Mouse (Mus musculus): ENCODE data around the gene Vps16. TPM values are rescaled to one million over a fixed set of nuclear protein-coding genes. Genes with fewer than 3 reads are reported as not detected.

Gene Vps16
- total and polyA plus RNA-seq, 3 experiments = 90.0 to 114 TPM; not detected in 1

GRCm38 (mm10) chr2:130491587-130491986 lies 67.4 kb downstream of the Vps16 start:
- H3K4me3 ChIP-seq (ENCODE audit: control insufficient read depth in 1 of 2, insufficient read depth in 1 of 2, low read depth in 2 of 2, low read length in 2 of 2) = no peak overlapping the region
- no peak for DNase-seq (ENCODE audit: low read depth, low spot score)
- TF ChIP-seq ETS1 (IDR thresholded peaks at IDR 0.05; ENCODE audit: low read depth, low read length) (no peak), KAT2A (conservative IDR thresholded peaks at IDR 0.05; ENCODE audit: low read depth, low read length) (no peak), NELFE (IDR thresholded peaks at IDR 0.05; ENCODE audit: low read depth, low read length) (no peak), ZC3H11A (IDR thresholded peaks at IDR 0.05; ENCODE audit: low read depth, low read length) (no peak), POLR2AphosphoS2 (IDR thresholded peaks at IDR 0.05; ENCODE audit: low read length) (no peak), CTCF (IDR thresholded peaks at IDR 0.05 in 2 of 3, conservative IDR thresholded peaks at IDR 0.05 in 1 of 3; ENCODE audit: control insufficient read depth in 1 of 3, insufficient read depth in 1 of 3, low read depth in 2 of 3, low read length in 3 of 3, poor library complexity in 1 of 3, severe bottlenecking in 1 of 3) (no peak), MYC (IDR thresholded peaks at IDR 0.05; ENCODE audit: low read depth, low read length) (no peak), POLR2AphosphoS5 (IDR thresholded peaks at IDR 0.05; ENCODE audit: borderline replicate concordance, low read depth, low read length) (no peak)
- peaks cover 0 to 6% of the 10 kb centered on the region in 2 experiments; a peak in 1 of 4 replicates for H3K36me3 ChIP-seq (ENCODE audit: control insufficient read depth in 1 of 2, insufficient read depth in 2 of 2, low read length in 2 of 2)
- H3K4me1 ChIP-seq (ENCODE audit: control insufficient read depth in 1 of 2, insufficient read depth in 2 of 2, low read length in 2 of 2) = peaks cover 0 to 7% of the 10 kb centered on the region in 2 experiments; a peak in 2 of 4 replicates
- H3K27ac ChIP-seq (ENCODE audit: control insufficient read depth, low read depth, low read length) = no peak overlapping the region
- peaks cover 3% of the 10 kb centered on the region for H3K79me2 ChIP-seq (ENCODE audit: control insufficient read depth, insufficient read depth, low read length, poor library complexity)
- no peaks in the 10 kb centered on the region for H3K9me3 ChIP-seq (replicated peaks; ENCODE audit: insufficient read depth, low read length)
- no peaks in the 10 kb centered on the region for H3K27me3 ChIP-seq (ENCODE audit: control insufficient read depth in 1 of 2, insufficient read depth in 2 of 2, low read length in 2 of 2)
- H3K9ac ChIP-seq (ENCODE audit: control insufficient read depth, low read depth, low read length, poor library complexity, severe bottlenecking) = no peak overlapping the region

Other genes starting within 250 kb of the Vps16 start
- 738 and 810 TPM in 2 replicates for gene Snrpb, start 244.9 kb upstream of the Vps16 start, total RNA-seq (2012; rRNA removed)
- gene Snrpb, start 244.9 kb upstream of the Vps16 start, polyA plus RNA-seq (2012; ENCODE audit: insufficient read depth in 1 of 2, insufficient read length in 2 of 2, low read depth in 1 of 2, low replicate concordance in 2 of 2, missing spikeins in 1 of 2) = 1,000 to 10,000 TPM in 1 of 2 experiments, 100 to 1,000 TPM in 1; 590 to 1,572 TPM
- not detected in 2 replicates for gene Tmc2, start 229.1 kb upstream of the Vps16 start, total RNA-seq (2012; rRNA removed)
- not detected for gene Tmc2, start 229.1 kb upstream of the Vps16 start, polyA plus RNA-seq (2012; ENCODE audit: insufficient read depth in 1 of 2, insufficient read length in 2 of 2, low read depth in 1 of 2, low replicate concordance in 2 of 2, missing spikeins in 1 of 2)
- gene Nop56, start 149.9 kb upstream of the Vps16 start, total RNA-seq (2012; rRNA removed) = 425 and 556 TPM in 2 replicates
- gene Nop56, start 149.9 kb upstream of the Vps16 start, polyA plus RNA-seq (2012; ENCODE audit: insufficient read depth in 1 of 2, insufficient read length in 2 of 2, low read depth in 1 of 2, low replicate concordance in 2 of 2, missing spikeins in 1 of 2) = 1,000 to 10,000 TPM in 1 of 2 experiments, 100 to 1,000 TPM in 1; 594 to 1,867 TPM
- gene Idh3b, start 139.8 kb upstream of the Vps16 start, total RNA-seq (2012; rRNA removed) = 205 and 210 TPM in 2 replicates
- gene Idh3b, start 139.8 kb upstream of the Vps16 start, polyA plus RNA-seq (2012; ENCODE audit: insufficient read depth in 1 of 2, insufficient read length in 2 of 2, low read depth in 1 of 2, low replicate concordance in 2 of 2, missing spikeins in 1 of 2) = 1,000 to 10,000 TPM in 1 of 2 experiments, 100 to 1,000 TPM in 1; 551 to 1,030 TPM
- 0.12 and 0.13 TPM in 2 replicates for gene Ebf4, start 129.2 kb upstream of the Vps16 start, total RNA-seq (2012; rRNA removed)
- under 1 TPM in 1 of 2 experiments, not detected in 1; 0.72 TPM for gene Ebf4, start 129.2 kb upstream of the Vps16 start, polyA plus RNA-seq (2012; ENCODE audit: insufficient read depth in 1 of 2, insufficient read length in 2 of 2, low read depth in 1 of 2, low replicate concordance in 2 of 2, missing spikeins in 1 of 2)
- 6.5 and 8.2 TPM in 2 replicates for gene Cpxm1, start 26.8 kb upstream of the Vps16 start, total RNA-seq (2012; rRNA removed)
- gene Cpxm1, start 26.8 kb upstream of the Vps16 start, polyA plus RNA-seq (2012; ENCODE audit: insufficient read depth in 1 of 2, insufficient read length in 2 of 2, low read depth in 1 of 2, low replicate concordance in 2 of 2, missing spikeins in 1 of 2) = 10 to 100 TPM in 1 of 2 experiments, not detected in 1; 10.7 TPM
- not detected in 2 replicates for gene Gm28372, start 19.1 kb upstream of the Vps16 start, total RNA-seq (2012; rRNA removed)
- gene Gm28372, start 19.1 kb upstream of the Vps16 start, polyA plus RNA-seq (2012; ENCODE audit: insufficient read depth in 1 of 2, insufficient read length in 2 of 2, low read depth in 1 of 2, low replicate concordance in 2 of 2, missing spikeins in 1 of 2) = not detected
- not detected in 2 replicates for gene 1700020A23Rik, start 19.1 kb upstream of the Vps16 start, total RNA-seq (2012; rRNA removed)
- gene 1700020A23Rik, start 19.1 kb upstream of the Vps16 start, polyA plus RNA-seq (2012; ENCODE audit: insufficient read depth in 1 of 2, insufficient read length in 2 of 2, low read depth in 1 of 2, low replicate concordance in 2 of 2, missing spikeins in 1 of 2) = not detected
- gene Tmem239, start 17.9 kb upstream of the Vps16 start, total RNA-seq (2012; rRNA removed) = not detected in 2 replicates
- under 1 TPM in 1 of 2 experiments, not detected in 1; 0.11 TPM for gene Tmem239, start 17.9 kb upstream of the Vps16 start, polyA plus RNA-seq (2012; ENCODE audit: insufficient read depth in 1 of 2, insufficient read length in 2 of 2, low read depth in 1 of 2, low replicate concordance in 2 of 2, missing spikeins in 1 of 2)
- 5.1 and 6.5 TPM in 2 replicates for gene Pced1a, start 362 bp downstream of the Vps16 start, total RNA-seq (2012; rRNA removed)
- 10 to 100 TPM in 1 of 2 experiments, not detected in 1; 13.7 TPM for gene Pced1a, start 362 bp downstream of the Vps16 start, polyA plus RNA-seq (2012; ENCODE audit: insufficient read depth in 1 of 2, insufficient read length in 2 of 2, low read depth in 1 of 2, low replicate concordance in 2 of 2, missing spikeins in 1 of 2)
- gene Ptpra, start 25.9 kb downstream of the Vps16 start, total RNA-seq (2012; rRNA removed) = 28.1 and 33.0 TPM in 2 replicates
- gene Ptpra, start 25.9 kb downstream of the Vps16 start, polyA plus RNA-seq (2012; ENCODE audit: insufficient read depth in 1 of 2, insufficient read length in 2 of 2, low read depth in 1 of 2, low replicate concordance in 2 of 2, missing spikeins in 1 of 2) = 10 to 100 TPM in 1 of 2 experiments, not detected in 1; 68.3 TPM
- gene Mrps26, start 139.4 kb downstream of the Vps16 start, total RNA-seq (2012; rRNA removed) = 108 and 121 TPM in 2 replicates
- 100 to 1,000 TPM in 1 of 2 experiments, not detected in 1; 154 TPM for gene Mrps26, start 139.4 kb downstream of the Vps16 start, polyA plus RNA-seq (2012; ENCODE audit: insufficient read depth in 1 of 2, insufficient read length in 2 of 2, low read depth in 1 of 2, low replicate concordance in 2 of 2, missing spikeins in 1 of 2)
- not detected in 2 replicates for gene Oxt, start 151.8 kb downstream of the Vps16 start, total RNA-seq (2012; rRNA removed)
- under 1 TPM in 1 of 2 experiments, not detected in 1; 0.14 TPM for gene Oxt, start 151.8 kb downstream of the Vps16 start, polyA plus RNA-seq (2012; ENCODE audit: insufficient read depth in 1 of 2, insufficient read length in 2 of 2, low read depth in 1 of 2, low replicate concordance in 2 of 2, missing spikeins in 1 of 2)
- gene Avp, start 158.2 kb downstream of the Vps16 start, total RNA-seq (2012; rRNA removed) = not detected in 2 replicates
- gene Avp, start 158.2 kb downstream of the Vps16 start, polyA plus RNA-seq (2012; ENCODE audit: insufficient read depth in 1 of 2, insufficient read length in 2 of 2, low read depth in 1 of 2, low replicate concordance in 2 of 2, missing spikeins in 1 of 2) = not detected
- gene Fastkd5, start 205.7 kb downstream of the Vps16 start, total RNA-seq (2012; rRNA removed) = 13.6 and 15.3 TPM in 2 replicates
- 10 to 100 TPM in 1 of 2 experiments, not detected in 1; 11.7 TPM for gene Fastkd5, start 205.7 kb downstream of the Vps16 start, polyA plus RNA-seq (2012; ENCODE audit: insufficient read depth in 1 of 2, insufficient read length in 2 of 2, low read depth in 1 of 2, low replicate concordance in 2 of 2, missing spikeins in 1 of 2)
- gene Ubox5, start 205.7 kb downstream of the Vps16 start, total RNA-seq (2012; rRNA removed) = 5.1 and 5.4 TPM in 2 replicates
- gene Ubox5, start 205.7 kb downstream of the Vps16 start, polyA plus RNA-seq (2012; ENCODE audit: insufficient read depth in 1 of 2, insufficient read length in 2 of 2, low read depth in 1 of 2, low replicate concordance in 2 of 2, missing spikeins in 1 of 2) = 10 to 100 TPM in 1 of 2 experiments, not detected in 1; 11.2 TPM
- 1.9 and 2.1 TPM in 2 replicates for gene Lzts3, start 218.5 kb downstream of the Vps16 start, total RNA-seq (2012; rRNA removed)
- gene Lzts3, start 218.5 kb downstream of the Vps16 start, polyA plus RNA-seq (2012; ENCODE audit: insufficient read depth in 1 of 2, insufficient read length in 2 of 2, low read depth in 1 of 2, low replicate concordance in 2 of 2, missing spikeins in 1 of 2) = 1 to 10 TPM in 1 of 2 experiments, not detected in 1; 4.5 TPM
- 44.7 and 52.7 TPM in 2 replicates for gene Ddrgk1, start 240.3 kb downstream of the Vps16 start, total RNA-seq (2012; rRNA removed)
- 10 to 100 TPM in 1 of 2 experiments, not detected in 1; 73.6 TPM for gene Ddrgk1, start 240.3 kb downstream of the Vps16 start, polyA plus RNA-seq (2012; ENCODE audit: insufficient read depth in 1 of 2, insufficient read length in 2 of 2, low read depth in 1 of 2, low replicate concordance in 2 of 2, missing spikeins in 1 of 2)
- gene Itpa, start 243.3 kb downstream of the Vps16 start, total RNA-seq (2012; rRNA removed) = 130 and 137 TPM in 2 replicates
- 100 to 1,000 TPM in 1 of 2 experiments, not detected in 1; 102 TPM for gene Itpa, start 243.3 kb downstream of the Vps16 start, polyA plus RNA-seq (2012; ENCODE audit: insufficient read depth in 1 of 2, insufficient read length in 2 of 2, low read depth in 1 of 2, low replicate concordance in 2 of 2, missing spikeins in 1 of 2)

Data from MEL (cell line).